Mouse (Mus musculus) lung, adult 2 months (tissue): Measurements from ENCODE around the gene A230072I06Rik.

ENCODE experiments used
- CTCF ChIP-seq: fragments of 200-500 bp; IDR thresholded peaks from 2 replicates; pipeline ENCODE4 v1.5.1; 2011; ENCODE audit warnings: mild to moderate bottlenecking, low read length, control low read depth; ENCODE audit not compliant: insufficient read depth
- POLR2A ChIP-seq: fragments of 200-500 bp; IDR thresholded peaks from 2 replicates; pipeline ENCODE4 v1.6.1; 2011; ENCODE audit warnings: low read depth, mild to moderate bottlenecking, control low read depth, low read length, borderline replicate concordance; ENCODE audit errors: extremely low read depth

DNA sequence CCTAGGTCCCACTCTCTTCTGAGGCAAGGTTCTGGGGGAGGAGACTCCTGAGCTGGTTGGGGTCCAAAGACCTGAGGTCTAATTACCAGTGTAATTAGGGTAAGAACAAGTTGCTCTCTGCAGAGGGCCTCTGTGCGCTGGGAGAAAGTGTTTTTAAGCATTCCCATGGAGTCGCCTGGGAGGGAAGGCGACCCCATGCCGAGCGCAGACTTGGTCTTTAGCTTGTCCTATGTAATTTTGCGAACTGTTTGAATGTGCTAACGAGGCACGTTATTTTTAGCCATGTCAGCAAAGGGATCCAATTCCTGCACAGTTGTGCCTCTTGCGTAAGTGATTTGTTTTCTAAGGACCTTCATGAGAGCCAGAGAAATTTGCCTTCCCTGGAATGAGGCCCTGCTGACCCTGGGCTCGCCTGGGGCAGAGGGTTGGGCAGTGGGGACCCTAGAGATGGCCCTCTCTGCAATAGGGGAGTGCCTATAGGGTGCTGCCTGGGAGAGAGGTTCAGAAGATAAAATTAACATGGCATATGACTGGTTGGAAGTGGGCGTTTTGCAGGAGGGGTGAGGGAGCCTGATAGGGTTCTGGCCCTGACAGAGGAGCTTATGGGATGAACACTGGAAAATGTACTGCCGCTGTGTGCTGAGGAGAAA lies at the start of gene A230072I06Rik:
- TF ChIP-seq POLR2A (no peak), CTCF (no peak)
